Mouse (Mus musculus) stomach, embryonic 15.5 days (tissue): ENCODE data around the gene Lgmn. TPM values are rescaled to one million over a fixed set of nuclear protein-coding genes. Genes with fewer than 3 reads are reported as not detected.

Experiments used
- ATAC-seq: fragments of 200-750 bp; cut with Nextera tagmentation; 2 replicates; pipeline ENCODE4 v1.8.0; 2017; ENCODE audit warnings: low read depth, moderate number of reproducible peaks, moderate TSS enrichment; ENCODE audit not compliant: insufficient read depth, low FRiP score
- H3K27ac ChIP-seq: fragments of 300-500 bp; sonication (generic); 2 replicates; pipeline ENCODE4 v1.5.1; 2015; ENCODE audit warnings: mild to moderate bottlenecking, inconsistent platforms
- H3K27me3 ChIP-seq: fragments of 300-500 bp; sonication (generic); replicated peaks from 2 replicates; pipeline ENCODE4 v1.6.1; 2015; ENCODE audit warnings: inconsistent platforms
- H3K36me3 ChIP-seq: fragments of 300-500 bp; sonication (generic); 2 replicates; pipeline ENCODE4 v1.6.1; 2015; ENCODE audit warnings: inconsistent platforms
- H3K4me1 ChIP-seq: fragments of 300-500 bp; sonication (generic); 2 replicates; pipeline ENCODE4 v1.6.1; 2015; ENCODE audit warnings: inconsistent platforms
- H3K4me2 ChIP-seq: fragments of 300-500 bp; sonication (generic); 2 replicates; pipeline ENCODE4 v1.6.1; 2015; ENCODE audit warnings: mild to moderate bottlenecking, inconsistent platforms
- H3K4me3 ChIP-seq: fragments of 300-500 bp; sonication (generic); replicated peaks from 2 replicates; pipeline ENCODE4 v1.5.1; 2015; ENCODE audit warnings: inconsistent platforms
- H3K9ac ChIP-seq: fragments of 300-500 bp; sonication (generic); 2 replicates; pipeline ENCODE4 v1.6.1; 2015; ENCODE audit warnings: inconsistent platforms
- H3K9me3 ChIP-seq: fragments of 300-500 bp; sonication (generic); 2 replicates; pipeline ENCODE4 v1.6.1; 2016; ENCODE audit warnings: inconsistent platforms
- WGBS: fragments of 180-500 bp; shearing (Covaris S2); methylation state at CpG from one replicate; pipeline ENCODE4 v1.1.7; 2015; 5-methylcytosine and 5-hydroxymethylcytosine counted together
- polyA plus RNA-seq: library from polyadenylated mRNA; unstranded; fragments of >200 nt; fragmentation: Nextera tagmentation; extraction: Ambion mirVana; gene quantifications from 2 replicates; pipeline ENCODE4 v1.2.1, GENCODE M21; 2015

The Lgmn gene
- polyA plus RNA-seq, 1 experiment from 2014 or later, result 78.1 TPM

DNA sequence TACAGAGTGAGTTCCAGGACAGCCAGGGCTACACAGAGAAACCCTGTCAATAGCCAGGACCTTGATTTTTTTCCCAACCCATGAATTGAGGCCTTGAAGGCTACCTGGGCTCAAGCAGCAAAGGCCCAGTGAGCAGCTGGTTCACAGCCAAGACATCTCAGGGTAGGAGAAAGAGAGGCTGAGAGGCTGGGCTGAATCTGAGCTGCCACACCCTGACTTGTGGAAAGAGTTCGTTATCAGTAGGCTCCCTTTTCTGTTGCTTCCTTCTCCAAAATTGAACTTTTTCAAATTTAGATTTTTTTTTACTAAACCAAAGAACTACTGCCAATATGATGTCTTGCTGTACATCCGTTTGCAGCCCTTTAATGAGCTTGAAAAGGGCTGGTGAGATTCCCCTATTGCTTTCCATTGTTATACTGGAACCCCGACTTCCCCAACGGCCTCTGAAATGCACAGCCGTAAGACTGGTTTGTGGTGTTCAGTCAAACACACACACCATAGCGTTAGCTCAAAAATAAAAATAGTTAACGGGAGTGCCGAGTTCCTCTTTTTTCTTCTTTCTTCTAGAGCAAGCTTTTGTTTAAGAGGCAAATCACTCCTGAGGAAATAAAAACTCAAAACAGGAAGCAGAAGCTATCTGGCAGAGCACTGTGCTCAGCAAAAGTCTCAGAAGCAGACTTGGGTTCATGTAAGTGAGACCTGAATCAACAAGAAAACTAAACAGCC is 11.7 kb upstream of the Lgmn start:
- peak overlapping the region; percentile 54; the same call in 1 of the 2 replicates for H3K27ac ChIP-seq
- no peaks in the 10 kb centered on the region for H3K9me3 ChIP-seq
- H3K36me3 ChIP-seq, result no peaks in the 10 kb centered on the region
- peaks cover 9% of the 10 kb centered on the region; the same call in 1 of the 2 replicates for H3K4me1 ChIP-seq
- ATAC-seq, result no peak
- H3K4me2 ChIP-seq, result no peak overlapping the region
- no peaks in the 10 kb centered on the region for H3K27me3 ChIP-seq
- no peak overlapping the region for H3K4me3 ChIP-seq
- no peak overlapping the region for H3K9ac ChIP-seq
- 75% methylated on average over 8 of the region's 8 CpGs for WGBS

DNA sequence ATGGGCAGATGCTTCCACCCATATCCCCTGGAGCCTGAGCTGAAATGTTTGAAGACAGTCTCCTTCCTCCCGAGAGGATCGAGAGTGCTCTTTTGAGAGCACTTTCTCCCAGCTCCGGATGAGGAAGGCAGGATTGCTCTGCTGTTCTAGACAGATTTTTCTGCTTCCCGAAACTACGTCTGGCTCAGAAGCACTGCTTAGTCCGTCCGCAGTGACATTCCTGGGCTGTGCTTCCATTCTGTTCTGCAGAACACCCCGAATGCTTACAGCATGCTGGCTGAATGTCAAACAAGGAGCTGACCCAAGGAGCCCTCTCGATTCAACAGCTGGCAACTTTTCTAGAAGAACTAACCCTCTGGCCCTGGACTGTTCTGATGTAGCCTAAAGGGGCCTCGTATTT is 10.8 kb upstream of the Lgmn start:
- WGBS, result 36% methylated on average over 10 of the region's 10 CpGs
- no peak overlapping the region for H3K4me3 ChIP-seq
- peak overlapping the region; percentile 54 for H3K27ac ChIP-seq
- H3K36me3 ChIP-seq, result no peaks in the 10 kb centered on the region
- peaks cover 9% of the 10 kb centered on the region; the same call in 1 of the 2 replicates for H3K4me1 ChIP-seq
- no peaks in the 10 kb centered on the region for H3K27me3 ChIP-seq
- H3K4me2 ChIP-seq, result peak overlapping the region; percentile 16; the same call in 1 of the 2 replicates
- H3K9ac ChIP-seq, result no peak overlapping the region
- H3K9me3 ChIP-seq, result no peaks in the 10 kb centered on the region
- ATAC-seq, result no peak

DNA sequence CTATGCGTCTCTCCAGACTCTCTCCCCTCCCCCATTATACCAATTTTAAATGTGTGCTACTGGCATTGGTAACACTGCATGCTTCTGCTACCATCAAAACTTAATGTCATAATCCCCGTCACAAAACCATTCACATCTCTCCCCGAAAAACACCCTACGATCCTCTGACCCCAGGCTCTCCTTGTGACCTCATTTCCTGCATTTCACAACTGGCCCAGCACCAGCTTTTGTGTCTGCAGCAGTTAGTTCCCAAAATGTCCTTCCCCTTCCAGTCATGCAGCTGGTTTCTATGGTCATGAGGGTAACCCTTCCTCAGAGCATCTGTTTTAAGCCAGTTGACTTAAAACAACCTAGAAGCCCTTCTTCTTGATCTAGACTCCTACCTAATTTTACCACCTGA is 5.8 kb upstream of the Lgmn start:
- 0 out of 2 replicates have a peak, but pooled peaks cover 4% of the 10 kb centered on the region for H3K4me1 ChIP-seq
- H3K36me3 ChIP-seq, result no peaks in the 10 kb centered on the region
- H3K27me3 ChIP-seq, result no peaks in the 10 kb centered on the region
- H3K27ac ChIP-seq, result no peak overlapping the region
- ATAC-seq, result no peak
- no peak overlapping the region for H3K4me2 ChIP-seq
- H3K9ac ChIP-seq, result no peak overlapping the region
- H3K9me3 ChIP-seq, result no peaks in the 10 kb centered on the region
- H3K4me3 ChIP-seq, result no peak overlapping the region
- 63% methylated on average over 4 of the region's 4 CpGs for WGBS

DNA sequence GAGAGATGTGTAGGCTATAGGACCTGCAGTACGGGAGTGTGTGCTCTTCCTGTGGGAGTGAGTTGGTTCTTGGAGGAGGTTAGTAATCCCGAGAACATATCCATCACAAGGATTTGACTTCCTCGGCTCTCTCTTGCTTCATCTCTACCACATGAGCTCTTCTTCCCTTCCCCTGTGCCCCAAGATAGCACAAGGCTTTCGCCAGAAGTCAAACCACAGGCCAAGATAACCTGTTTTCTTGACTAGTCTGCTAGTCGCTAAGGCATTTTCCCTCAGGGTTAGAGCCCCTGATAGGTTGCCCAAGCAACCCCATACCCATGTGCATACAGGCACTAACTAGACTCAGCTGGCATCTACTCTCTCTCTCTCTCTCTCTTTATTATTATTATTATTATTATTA is 4.1 kb upstream of the Lgmn start:
- H3K4me3 ChIP-seq, result no peak overlapping the region
- ATAC-seq, result no peak
- 75% methylated on average over 5 of the region's 5 CpGs for WGBS

DNA sequence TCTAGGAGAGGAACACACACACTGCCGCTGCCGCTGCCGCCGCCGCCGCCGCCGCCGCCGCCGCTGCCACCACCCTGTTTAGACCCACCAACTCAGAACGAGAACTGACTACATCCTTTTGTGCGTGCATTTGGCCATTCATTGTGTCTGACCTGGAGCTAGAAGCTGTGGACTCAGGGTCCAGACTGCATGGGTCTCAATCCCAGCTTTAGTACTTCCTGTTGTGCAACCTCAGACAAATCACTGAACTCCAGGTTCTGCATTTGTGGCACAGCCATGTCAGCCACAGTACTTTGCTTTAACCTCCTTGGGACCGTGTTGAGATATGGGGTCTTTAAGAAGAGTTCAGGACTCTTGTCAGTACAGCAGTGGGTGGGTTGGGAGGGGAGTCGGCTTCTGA is 3.0 kb upstream of the Lgmn start:
- ATAC-seq, result no peak
- no peaks in the 10 kb centered on the region for H3K36me3 ChIP-seq
- no peak overlapping the region for H3K4me2 ChIP-seq
- no peaks in the 10 kb centered on the region for H3K9me3 ChIP-seq
- no peak overlapping the region for H3K9ac ChIP-seq
- 82% methylated on average over 15 of the region's 15 CpGs for WGBS
- H3K27ac ChIP-seq, result no peak overlapping the region
- H3K27me3 ChIP-seq, result no peaks in the 10 kb centered on the region
- H3K4me1 ChIP-seq, result peaks cover 11% of the 10 kb centered on the region
- no peak overlapping the region for H3K4me3 ChIP-seq

More for the DNA sequence above, 4.1 kb upstream of the Lgmn start:
- Histone ChIP-seq H3K36me3 (no peaks in the 10 kb centered on the region), H3K4me2 (no peak overlapping the region), H3K27ac (no peak overlapping the region), H3K9me3 (no peaks in the 10 kb centered on the region), H3K9ac (no peak overlapping the region), H3K4me1 (peaks cover 3% of the 10 kb centered on the region; the same call in 1 of the 2 replicates), H3K27me3 (no peaks in the 10 kb centered on the region)

DNA sequence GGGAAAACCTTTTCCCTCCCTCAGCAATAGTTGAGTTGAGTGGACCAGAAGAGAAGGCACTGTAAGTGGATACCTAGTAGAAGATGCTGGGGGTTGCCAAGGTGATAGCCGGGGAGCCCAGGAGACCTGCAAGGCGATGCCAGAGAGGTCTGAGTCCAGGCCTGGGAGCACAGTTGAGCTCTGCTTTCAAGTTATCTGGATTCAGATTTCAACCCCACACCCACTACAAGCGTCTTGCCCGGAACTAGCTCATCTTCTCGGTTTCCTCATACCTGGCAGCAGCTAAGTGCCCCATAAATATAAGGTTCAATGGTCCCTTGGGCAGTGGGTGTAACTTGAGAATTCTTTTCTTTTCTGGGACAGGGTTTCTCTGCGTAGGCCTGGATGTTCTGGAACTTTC is 1.5 kb upstream of the Lgmn start:
- WGBS, result 83% methylated on average over 6 of the region's 6 CpGs
- Histone ChIP-seq H3K27ac (no peak overlapping the region), H3K4me3 (no peak overlapping the region), H3K36me3 (no peaks in the 10 kb centered on the region), H3K27me3 (no peaks in the 10 kb centered on the region), H3K9me3 (no peaks in the 10 kb centered on the region), H3K9ac (no peak overlapping the region), H3K4me1 (peaks cover 11% of the 10 kb centered on the region), H3K4me2 (no peak overlapping the region)
- ATAC-seq, result no peak

DNA sequence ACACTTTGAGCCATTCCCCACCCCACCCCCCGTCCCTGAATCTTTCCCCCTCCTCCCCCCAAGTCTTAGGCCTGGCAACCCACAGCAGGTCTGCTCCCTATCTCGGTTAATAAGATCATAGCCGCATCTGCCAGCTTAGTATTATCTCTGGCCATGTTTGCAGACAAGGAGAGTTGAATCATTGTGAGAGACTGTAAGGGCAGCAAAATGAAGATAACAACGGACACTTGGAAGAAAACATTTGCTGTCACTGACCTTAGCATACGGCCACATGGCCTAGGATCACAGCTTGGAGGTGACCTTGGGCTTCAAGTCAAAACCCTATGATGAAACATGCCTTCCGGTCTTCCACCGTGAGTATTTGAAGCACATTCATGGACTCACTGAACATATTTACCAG is 938 bp upstream of the Lgmn start:
- Histone ChIP-seq H3K4me2 (no peak overlapping the region), H3K9me3 (no peaks in the 10 kb centered on the region), H3K4me3 (no peak overlapping the region), H3K27ac (no peak overlapping the region), H3K4me1 (peaks cover 11% of the 10 kb centered on the region), H3K27me3 (no peaks in the 10 kb centered on the region), H3K9ac (no peak overlapping the region), H3K36me3 (no peaks in the 10 kb centered on the region)
- WGBS, result 74% methylated on average over 7 of the region's 7 CpGs
- no peak for ATAC-seq

DNA sequence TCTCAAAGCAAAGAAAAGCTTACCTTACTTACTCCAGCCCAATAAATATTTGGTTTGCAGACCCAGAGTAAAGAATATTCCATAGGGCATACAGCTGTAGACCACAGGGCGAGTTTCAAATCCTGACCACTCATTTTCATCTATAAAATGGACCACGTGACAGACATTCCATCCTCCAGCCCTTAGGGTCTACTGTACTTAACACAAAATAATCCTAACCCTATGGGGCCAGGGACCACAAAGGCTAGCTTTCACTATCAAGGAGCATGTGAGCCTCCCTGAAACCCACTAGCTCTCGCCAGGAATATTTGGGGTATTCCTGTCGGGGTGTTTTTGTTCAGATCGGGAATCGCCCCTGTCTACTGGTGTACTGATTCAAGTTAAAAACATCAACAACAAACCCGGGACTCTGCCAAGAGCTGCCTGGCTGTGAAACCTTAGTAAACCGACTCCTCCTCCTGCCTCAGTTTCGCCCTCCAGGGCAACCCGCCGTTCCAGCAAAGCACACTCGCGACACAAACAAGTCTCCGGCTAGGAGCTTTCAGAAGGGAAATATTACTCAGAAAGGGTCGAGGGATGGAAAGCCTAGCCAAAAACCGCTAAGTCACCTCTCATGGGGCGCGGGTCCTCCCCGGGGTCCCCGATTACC is 506 bp downstream of the Lgmn start:
- no peaks in the 10 kb centered on the region for H3K36me3 ChIP-seq
- H3K9ac ChIP-seq, result peak overlapping the region; percentile 49; the same call in 1 of the 2 replicates
- peak overlapping the region; percentile 66 for H3K4me3 ChIP-seq
- H3K4me1 ChIP-seq, result peaks cover 11% of the 10 kb centered on the region
- WGBS, result 2% methylated on average over 20 of the region's 20 CpGs
- no peak; the same call in 1 of the 2 replicates for ATAC-seq
- H3K4me2 ChIP-seq, result peak overlapping the region; percentile 67
- 0 out of 2 replicates have a peak overlapping the region, but pooled peaks have one; percentile 16 for H3K27ac ChIP-seq
- no peaks in the 10 kb centered on the region for H3K9me3 ChIP-seq
- no peaks in the 10 kb centered on the region for H3K27me3 ChIP-seq

DNA sequence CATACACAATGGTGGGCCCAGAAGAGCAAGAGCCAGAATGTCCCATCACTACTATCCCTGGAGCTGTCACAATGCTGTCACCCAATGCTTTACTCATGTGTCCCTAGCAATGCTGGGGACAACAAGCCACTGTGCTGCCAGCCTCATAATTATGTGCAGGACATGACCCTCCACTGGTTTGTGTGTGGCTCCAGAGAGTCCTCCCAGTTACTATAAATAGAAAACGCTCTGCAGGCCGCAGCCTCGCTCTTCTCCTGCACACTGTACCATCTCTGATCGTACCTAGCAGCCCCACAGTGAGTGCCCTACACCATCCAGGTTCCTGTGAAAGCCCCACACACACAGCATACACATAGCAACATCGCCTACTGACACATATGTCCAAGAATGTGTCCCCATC is 1.7 kb downstream of the Lgmn start:
- H3K27ac ChIP-seq, result peak overlapping the region; percentile 5; the same call in 1 of the 2 replicates

DNA sequence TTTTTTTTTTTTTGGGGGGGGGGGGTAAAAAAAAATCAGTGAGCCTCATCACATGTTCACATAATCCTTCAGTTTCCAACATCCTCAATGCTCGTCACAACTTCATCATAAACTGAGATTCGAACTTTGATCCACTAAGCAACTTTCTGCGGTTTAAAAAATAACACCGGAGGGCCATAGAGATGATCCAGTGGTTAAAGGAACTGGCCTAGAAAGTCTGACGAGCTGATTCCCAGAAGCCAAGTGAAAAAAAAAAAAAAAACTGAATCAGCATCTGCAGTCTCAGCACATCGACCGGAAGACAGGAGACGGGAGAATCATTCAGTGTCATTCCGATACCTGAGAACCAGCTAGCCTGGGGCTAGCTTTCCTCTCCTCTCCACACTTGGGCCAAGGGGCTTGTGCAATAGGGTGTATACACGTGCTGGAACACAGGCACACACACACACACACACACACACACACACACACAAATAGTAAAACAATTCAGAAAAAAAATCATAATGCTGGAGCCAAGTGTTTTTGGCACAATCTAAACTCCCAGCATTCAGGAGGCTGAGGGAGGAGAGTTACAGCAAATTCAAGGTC is 2.6 kb downstream of the Lgmn start:
- no peak for ATAC-seq
- WGBS, result 62% methylated on average over 10 of the region's 10 CpGs
- H3K36me3 ChIP-seq, result no peaks in the 10 kb centered on the region
- no peak overlapping the region for H3K9ac ChIP-seq
- H3K4me1 ChIP-seq, result peaks cover 11% of the 10 kb centered on the region
- H3K4me2 ChIP-seq, result no peak overlapping the region
- peak overlapping the region; percentile 21; the same call in 1 of the 2 replicates for H3K27ac ChIP-seq
- H3K27me3 ChIP-seq, result no peaks in the 10 kb centered on the region
- no peak overlapping the region for H3K4me3 ChIP-seq
- H3K9me3 ChIP-seq, result no peaks in the 10 kb centered on the region

More for the DNA sequence above, 1.7 kb downstream of the Lgmn start:
- Histone ChIP-seq H3K9me3 (no peaks in the 10 kb centered on the region), H3K27me3 (no peaks in the 10 kb centered on the region), H3K4me1 (peaks cover 11% of the 10 kb centered on the region), H3K4me2 (peak overlapping the region; percentile 67; the same call in 1 of the 2 replicates), H3K9ac (no peak overlapping the region), H3K36me3 (no peaks in the 10 kb centered on the region), H3K4me3 (peak overlapping the region; percentile 6; the same call in 1 of the 2 replicates)
- ATAC-seq, result no peak
- WGBS, result 72% methylated on average over 5 of the region's 5 CpGs

DNA sequence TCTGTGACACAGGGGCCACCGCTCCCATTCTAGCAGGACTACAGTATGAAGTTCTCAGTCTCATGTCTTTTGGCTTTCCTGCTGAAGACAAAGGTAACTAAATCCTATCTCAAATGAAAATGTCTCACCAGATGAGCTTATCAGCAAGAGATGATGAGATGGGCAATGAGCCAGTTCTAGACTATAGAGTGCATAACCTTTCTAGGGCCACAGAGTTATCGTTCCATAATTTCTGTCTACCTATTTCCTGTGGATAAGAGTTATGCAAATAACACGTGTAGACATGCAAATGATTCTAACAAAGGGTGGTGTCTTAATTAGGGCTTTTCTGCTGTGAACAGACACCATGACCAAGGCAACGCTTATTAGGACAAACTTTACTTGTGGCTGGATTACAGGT is 5.5 kb downstream of the Lgmn start:
- Histone ChIP-seq H3K9ac (no peak overlapping the region), H3K4me1 (peaks cover 11% of the 10 kb centered on the region), H3K4me3 (no peak overlapping the region), H3K27ac (no peak overlapping the region), H3K4me2 (no peak overlapping the region), H3K9me3 (no peaks in the 10 kb centered on the region), H3K36me3 (no peaks in the 10 kb centered on the region), H3K27me3 (no peaks in the 10 kb centered on the region)
- ATAC-seq, result no peak
- 84% methylated on average over 4 of the region's 4 CpGs for WGBS

DNA sequence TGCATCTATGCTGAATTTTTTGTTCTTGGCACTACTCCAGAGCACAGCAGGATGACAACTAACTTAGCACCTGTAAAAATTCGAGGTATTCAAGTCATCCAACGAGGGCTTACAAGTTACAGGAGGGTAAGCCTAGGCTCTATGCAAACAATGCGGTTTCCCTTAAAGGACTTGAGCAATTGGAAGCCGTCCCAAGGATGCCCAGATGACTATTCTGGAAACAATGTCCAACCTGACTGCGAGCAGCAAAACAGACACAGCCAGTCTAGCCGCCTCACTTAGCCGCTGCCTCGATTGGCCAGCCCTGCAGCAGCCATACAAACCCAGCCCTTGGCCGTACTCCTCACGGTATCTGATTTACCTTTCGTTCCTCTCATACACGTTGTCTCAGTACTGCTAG is 7.4 kb downstream of the Lgmn start:
- no peaks in the 10 kb centered on the region for H3K36me3 ChIP-seq
- H3K9ac ChIP-seq, result no peak overlapping the region
- no peak overlapping the region for H3K27ac ChIP-seq
- H3K27me3 ChIP-seq, result no peaks in the 10 kb centered on the region
- H3K4me3 ChIP-seq, result no peak overlapping the region
- WGBS, result 74% methylated on average over 12 of the region's 12 CpGs
- no peaks in the 10 kb centered on the region for H3K4me1 ChIP-seq
- ATAC-seq, result no peak
- no peak overlapping the region for H3K4me2 ChIP-seq
- no peaks in the 10 kb centered on the region for H3K9me3 ChIP-seq
